In genomic region chr17:56008356-56009087, GRCm38 (mm10) we compare ENCODE assay signal across 1 mouse cellular context.
TF ChIP-seq lines count a peak whose summit lies in the region.

No protein-coding gene starts in this region.

TF ChIP-seq in CH12.LX, 34 proteins besides CTCF, POLR2A, EP300 and RAD21:
- no peak for TF ChIP-seq ZC3H11A (IDR thresholded peaks at IDR 0.05; ENCODE audit: low read depth, low read length)
- TF ChIP-seq ELF1 (IDR thresholded peaks at IDR 0.05; ENCODE audit: low read depth, low read length), result peak; percentile 28; the same call in 1 of the 2 replicates
- no peak for TF ChIP-seq UBTF (IDR thresholded peaks at IDR 0.05; ENCODE audit: low read depth, low read length)
- no peak for TF ChIP-seq JUN (IDR thresholded peaks at IDR 0.05; ENCODE audit: insufficient read depth, low read depth, low read length)
- TF ChIP-seq USF2 (conservative IDR thresholded peaks at IDR 0.05; ENCODE audit: low read depth, low read length), result no peak; the same call in 1 of the 2 replicates
- TF ChIP-seq POLR2AphosphoS2 (IDR thresholded peaks at IDR 0.05; ENCODE audit: low read depth, low read length), result peak; percentile 68
- no peak for TF ChIP-seq ETS1 (conservative IDR thresholded peaks at IDR 0.05; ENCODE audit: low read depth, low read length)
- TF ChIP-seq NELFE (IDR thresholded peaks at IDR 0.05; ENCODE audit: low read depth, low read length), result peak; percentile 86
- TF ChIP-seq USF1 (IDR thresholded peaks at IDR 0.05; ENCODE audit: low read depth, low read length), result peak; percentile 42
- no peak for TF ChIP-seq PAX5 (IDR thresholded peaks at IDR 0.05; ENCODE audit: low read length)
- TF ChIP-seq ZKSCAN1 (IDR thresholded peaks at IDR 0.05; ENCODE audit: borderline replicate concordance, low read depth, low read length), result no peak
- no peak for TF ChIP-seq MAFK (IDR thresholded peaks at IDR 0.05; ENCODE audit: insufficient replicate concordance, low read length)
- TF ChIP-seq ZNF384 (IDR thresholded peaks at IDR 0.05; ENCODE audit: low read depth, low read length), result no peak
- TF ChIP-seq KAT2A (IDR thresholded peaks at IDR 0.05; ENCODE audit: insufficient replicate concordance, low read length), result 0 out of 2 replicates have a peak, but pooled peaks have one; percentile 25
- peak; percentile 68 for TF ChIP-seq CHD2 (IDR thresholded peaks at IDR 0.05; ENCODE audit: low read length)
- TF ChIP-seq ZMIZ1 (IDR thresholded peaks at IDR 0.05; ENCODE audit: low read depth, low read length), result peak; percentile 86; the same call in 1 of the 2 replicates
- TF ChIP-seq GABPA (IDR thresholded peaks at IDR 0.05; ENCODE audit: insufficient replicate concordance, low read depth, low read length), result no peak
- TF ChIP-seq MYC (IDR thresholded peaks at IDR 0.05; ENCODE audit: low read depth, low read length), result 0 out of 2 replicates have a peak, but pooled peaks have one; percentile 21
- peak; percentile 60 for TF ChIP-seq HCFC1 (IDR thresholded peaks at IDR 0.05; ENCODE audit: low read depth, low read length)
- peak; percentile 52 for TF ChIP-seq MAX (IDR thresholded peaks at IDR 0.05; ENCODE audit: low read length)
- peak; percentile 81; the same call in 1 of the 2 replicates for TF ChIP-seq E2F4 (IDR thresholded peaks at IDR 0.05; ENCODE audit: insufficient replicate concordance, low read depth, low read length)
- TF ChIP-seq IRF4 (IDR thresholded peaks at IDR 0.05; ENCODE audit: low read depth, low read length), result no peak
- TF ChIP-seq NRF1 (IDR thresholded peaks at IDR 0.05; ENCODE audit: low read depth, low read length), result no peak
- TF ChIP-seq TBP (conservative IDR thresholded peaks at IDR 0.05; ENCODE audit: low read depth, low read length), result peak; percentile 76
- TF ChIP-seq BHLHE40 (IDR thresholded peaks at IDR 0.05; ENCODE audit: low read depth, low read length), result no peak
- no peak for TF ChIP-seq RCOR1 (conservative IDR thresholded peaks at IDR 0.05; ENCODE audit: low read depth, low read length)
- TF ChIP-seq CHD1 (IDR thresholded peaks at IDR 0.05; ENCODE audit: low read depth, low read length), result no peak
- no peak for TF ChIP-seq JUND (conservative IDR thresholded peaks at IDR 0.05; ENCODE audit: low read depth, low read length)
- TF ChIP-seq TCF12 (IDR thresholded peaks at IDR 0.05; ENCODE audit: low read depth, low read length), result peak; percentile 39
- no peak for TF ChIP-seq SMC3 (IDR thresholded peaks at IDR 0.05; ENCODE audit: low read depth, low read length)
- peak; percentile 84 for TF ChIP-seq SIN3A (IDR thresholded peaks at IDR 0.05; ENCODE audit: low read length)
- no peak; the same call in 1 of the 2 replicates for TF ChIP-seq MXI1 (IDR thresholded peaks at IDR 0.05; ENCODE audit: low read depth, low read length)
- no peak for TF ChIP-seq MAZ (IDR thresholded peaks at IDR 0.05; ENCODE audit: low read depth, low read length)
- no peak for TF ChIP-seq MEF2A (IDR thresholded peaks at IDR 0.05; ENCODE audit: borderline replicate concordance, low read depth, low read length)
